Mouse (Mus musculus): ENCODE results near the gene Fam53b. TPM values are rescaled to one million over a fixed set of nuclear protein-coding genes. Genes with fewer than 3 reads are reported as not detected.

Fam53b gene
- polyA plus RNA-seq, 1 experiment from 2014 or later, result 25.7 TPM

DNA sequence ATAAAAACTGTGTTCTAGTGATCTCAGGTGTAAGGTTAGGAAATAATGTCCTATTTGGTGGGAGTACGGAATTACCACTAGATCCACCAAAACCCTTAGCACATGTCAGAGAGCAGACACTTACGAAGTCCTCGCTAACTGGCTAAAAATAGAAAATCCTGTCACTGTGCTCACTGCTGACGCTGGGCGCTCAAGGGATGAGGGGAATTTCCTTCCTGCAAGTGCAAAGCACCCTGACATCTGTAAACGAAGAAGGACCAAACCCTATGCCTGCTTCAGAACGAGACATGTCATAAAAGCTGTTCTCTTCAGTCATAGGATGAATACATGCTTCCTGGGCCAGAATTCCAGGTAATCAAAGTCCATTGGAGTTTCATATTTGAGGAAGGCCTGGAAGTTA is 27.7 kb downstream of the Fam53b start:
- H3K4me2 ChIP-seq, result no peak overlapping the region
- no peak overlapping the region for H3K4me3 ChIP-seq
- no peaks in the 10 kb centered on the region for H3K9me3 ChIP-seq
- H3K36me3 ChIP-seq, result no peaks in the 10 kb centered on the region
- WGBS, result 61% methylated on average over 7 of the region's 7 CpGs
- peaks cover 28% of the 10 kb centered on the region for H3K4me1 ChIP-seq
- no peak for ATAC-seq (ENCODE audit: insufficient number of reproducible peaks, insufficient read depth, low FRiP score, low TSS enrichment, low read depth)
- no peaks in the 10 kb centered on the region for H3K27me3 ChIP-seq
- no peak overlapping the region for H3K27ac ChIP-seq
- no peak overlapping the region for H3K9ac ChIP-seq

DNA sequence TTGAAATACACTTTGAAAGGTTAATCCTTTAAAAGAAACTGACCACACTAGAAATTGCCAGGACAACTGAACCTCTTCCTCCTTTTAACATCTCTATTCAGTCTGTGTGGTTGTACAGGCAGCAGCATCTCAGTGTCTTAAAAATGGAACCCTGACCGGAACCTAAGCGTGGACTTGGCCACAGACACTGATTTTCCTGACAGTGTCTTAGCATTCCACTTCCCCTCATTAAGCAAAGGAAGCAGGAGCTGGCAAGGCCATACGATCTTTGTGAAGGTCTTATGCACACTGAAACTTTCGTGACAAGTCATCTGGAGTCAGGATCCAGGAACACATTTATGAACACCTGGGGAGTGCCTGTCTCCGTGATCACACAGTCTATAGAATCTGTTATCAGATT is 29.6 kb downstream of the Fam53b start:
- no peaks in the 10 kb centered on the region for H3K27me3 ChIP-seq
- no peak overlapping the region for H3K4me2 ChIP-seq
- WGBS, result 81% methylated on average over 5 of the region's 5 CpGs
- peaks cover 27% of the 10 kb centered on the region for H3K4me1 ChIP-seq
- peaks cover under 1% of the 10 kb centered on the region; the same call in 1 of the 2 replicates for H3K36me3 ChIP-seq
- H3K9ac ChIP-seq, result no peak overlapping the region
- ATAC-seq (ENCODE audit: insufficient number of reproducible peaks, insufficient read depth, low FRiP score, low TSS enrichment, low read depth), result no peak
- no peaks in the 10 kb centered on the region for H3K9me3 ChIP-seq
- no peak overlapping the region for H3K4me3 ChIP-seq
- H3K27ac ChIP-seq, result no peak overlapping the region

DNA sequence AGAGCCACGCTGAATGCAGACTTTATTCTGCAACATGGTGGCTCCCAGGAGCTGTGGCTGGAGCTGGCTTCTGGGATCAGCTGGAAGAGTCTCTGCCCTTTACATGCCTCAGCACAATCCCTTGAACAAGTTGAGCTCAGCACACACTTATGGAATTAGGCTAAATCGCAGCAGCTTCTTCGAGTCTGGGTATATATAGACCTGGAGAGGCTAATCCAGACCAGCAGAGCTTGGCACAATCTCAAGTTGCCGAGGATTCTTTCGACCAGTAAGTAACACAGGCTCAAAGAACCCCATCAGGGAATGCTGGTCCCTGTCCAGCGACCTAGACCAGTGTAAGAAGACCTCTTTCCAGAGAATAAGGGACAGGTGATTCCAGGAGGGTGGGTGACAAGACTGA is 31.8 kb downstream of the Fam53b start:
- Histone ChIP-seq H3K36me3 (peaks cover 22% of the 10 kb centered on the region), H3K4me2 (peak overlapping the region; percentile 11; the same call in 1 of the 2 replicates), H3K9me3 (no peaks in the 10 kb centered on the region), H3K9ac (no peak overlapping the region), H3K4me1 (peaks cover 30% of the 10 kb centered on the region), H3K27ac (peak overlapping the region; percentile 62), H3K4me3 (no peak overlapping the region), H3K27me3 (no peaks in the 10 kb centered on the region)
- ATAC-seq (ENCODE audit: insufficient number of reproducible peaks, insufficient read depth, low FRiP score, low TSS enrichment, low read depth), result no peak
- 45% methylated on average over 6 of the region's 6 CpGs for whole genome bisulfite sequencing

DNA sequence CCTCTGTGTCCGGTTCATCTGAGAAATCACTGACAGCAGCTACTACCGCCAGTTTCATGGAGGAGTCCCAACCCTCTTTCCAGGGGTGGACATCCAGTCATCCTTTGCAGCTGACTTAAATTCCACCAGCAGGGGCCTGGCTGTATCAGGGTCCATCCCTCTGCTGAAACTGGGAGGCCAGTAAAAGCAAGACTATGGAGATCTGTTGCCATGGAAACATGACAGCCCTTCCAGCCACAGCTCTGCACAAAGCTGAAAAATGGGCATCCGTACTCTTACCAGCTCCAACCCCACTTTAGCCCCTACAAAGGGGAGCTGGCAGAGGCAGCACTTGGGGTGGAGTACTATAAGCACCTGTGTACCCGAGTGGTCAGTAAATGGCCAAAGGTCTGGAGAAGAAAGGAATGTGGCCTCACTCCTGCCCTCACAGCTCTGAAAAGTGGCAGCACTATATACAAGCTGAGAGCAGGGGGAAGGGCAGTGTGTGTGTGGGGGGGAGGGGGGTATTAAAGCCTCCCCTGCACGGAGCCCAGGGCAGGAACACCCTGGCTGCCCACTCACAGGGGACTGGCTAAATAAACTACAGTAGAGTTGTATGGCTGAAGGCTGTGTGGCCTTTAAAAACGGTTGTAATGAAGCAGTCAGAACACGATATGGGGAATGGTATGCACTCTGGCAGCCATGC is 32.4 kb downstream of the Fam53b start:
- 37% methylated on average over 7 of the region's 7 CpGs for WGBS
- no peaks in the 10 kb centered on the region for H3K9me3 ChIP-seq
- no peaks in the 10 kb centered on the region for H3K27me3 ChIP-seq
- ATAC-seq (ENCODE audit: insufficient number of reproducible peaks, insufficient read depth, low FRiP score, low TSS enrichment, low read depth), result no peak
- H3K9ac ChIP-seq, result no peak overlapping the region
- H3K27ac ChIP-seq, result peak overlapping the region; percentile 62
- H3K36me3 ChIP-seq, result peaks cover 27% of the 10 kb centered on the region
- no peak overlapping the region for H3K4me3 ChIP-seq
- H3K4me1 ChIP-seq, result peaks cover 30% of the 10 kb centered on the region
- H3K4me2 ChIP-seq, result peak overlapping the region; percentile 11; the same call in 1 of the 2 replicates

DNA sequence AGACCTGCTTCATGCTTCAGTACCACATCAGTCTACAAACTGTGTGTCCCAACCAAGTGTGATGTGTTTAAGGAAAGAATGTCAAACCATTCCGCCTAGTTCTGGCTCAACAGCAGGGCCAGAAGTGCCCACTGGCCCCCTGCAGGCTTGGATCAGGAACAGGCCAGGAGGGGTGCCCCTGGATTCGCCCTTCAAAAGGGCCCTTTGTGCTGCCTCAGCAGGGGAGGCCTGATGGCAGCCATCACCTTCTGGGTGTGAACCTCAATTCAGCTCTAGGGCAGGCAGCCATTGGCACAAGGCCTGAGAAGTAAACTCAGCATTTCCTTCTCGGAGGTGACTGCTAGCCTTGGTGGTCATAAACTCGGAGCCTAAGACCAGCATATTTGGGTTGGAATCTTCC is 33.1 kb downstream of the Fam53b start:
- WGBS, result 53% methylated on average over 4 of the region's 4 CpGs
- peak; percentile 22; the same call in 1 of the 2 replicates for ATAC-seq (ENCODE audit: insufficient number of reproducible peaks, insufficient read depth, low FRiP score, low TSS enrichment, low read depth)
- no peaks in the 10 kb centered on the region for H3K9me3 ChIP-seq
- peaks cover 33% of the 10 kb centered on the region for H3K36me3 ChIP-seq
- H3K27me3 ChIP-seq, result no peaks in the 10 kb centered on the region
- peak overlapping the region; percentile 62; the same call in 1 of the 2 replicates for H3K27ac ChIP-seq
- H3K4me3 ChIP-seq, result no peak overlapping the region
- H3K4me2 ChIP-seq, result no peak overlapping the region
- H3K4me1 ChIP-seq, result peaks cover 29% of the 10 kb centered on the region
- no peak overlapping the region for H3K9ac ChIP-seq

DNA sequence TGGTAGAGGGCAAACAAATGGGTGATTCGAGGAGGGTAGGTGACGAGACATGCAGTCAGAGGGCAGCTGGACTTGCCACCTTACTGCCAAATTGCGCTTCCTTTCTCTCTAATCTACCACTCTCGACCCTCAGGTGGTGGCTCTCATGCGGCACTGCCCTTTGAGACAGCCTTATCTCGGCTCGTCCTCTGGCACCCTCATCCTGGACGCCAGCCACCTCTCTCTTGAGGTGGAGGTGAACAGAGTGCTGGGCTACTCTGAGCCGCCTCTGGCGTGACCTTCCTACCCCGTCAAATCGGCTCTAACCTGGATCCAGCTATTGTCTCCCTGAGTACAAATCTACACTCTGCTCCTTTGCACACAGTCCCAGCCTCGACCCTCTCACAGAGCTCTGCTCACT is 35.1 kb downstream of the Fam53b start:
- Histone ChIP-seq H3K9ac (no peak overlapping the region), H3K4me3 (no peak overlapping the region), H3K36me3 (peaks cover 43% of the 10 kb centered on the region), H3K4me1 (peaks cover 41% of the 10 kb centered on the region), H3K27me3 (no peaks in the 10 kb centered on the region), H3K4me2 (no peak overlapping the region), H3K27ac (no peak overlapping the region), H3K9me3 (no peaks in the 10 kb centered on the region)
- 89% methylated on average over 13 of the region's 13 CpGs for WGBS
- ATAC-seq (ENCODE audit: insufficient number of reproducible peaks, insufficient read depth, low FRiP score, low TSS enrichment, low read depth), result no peak

DNA sequence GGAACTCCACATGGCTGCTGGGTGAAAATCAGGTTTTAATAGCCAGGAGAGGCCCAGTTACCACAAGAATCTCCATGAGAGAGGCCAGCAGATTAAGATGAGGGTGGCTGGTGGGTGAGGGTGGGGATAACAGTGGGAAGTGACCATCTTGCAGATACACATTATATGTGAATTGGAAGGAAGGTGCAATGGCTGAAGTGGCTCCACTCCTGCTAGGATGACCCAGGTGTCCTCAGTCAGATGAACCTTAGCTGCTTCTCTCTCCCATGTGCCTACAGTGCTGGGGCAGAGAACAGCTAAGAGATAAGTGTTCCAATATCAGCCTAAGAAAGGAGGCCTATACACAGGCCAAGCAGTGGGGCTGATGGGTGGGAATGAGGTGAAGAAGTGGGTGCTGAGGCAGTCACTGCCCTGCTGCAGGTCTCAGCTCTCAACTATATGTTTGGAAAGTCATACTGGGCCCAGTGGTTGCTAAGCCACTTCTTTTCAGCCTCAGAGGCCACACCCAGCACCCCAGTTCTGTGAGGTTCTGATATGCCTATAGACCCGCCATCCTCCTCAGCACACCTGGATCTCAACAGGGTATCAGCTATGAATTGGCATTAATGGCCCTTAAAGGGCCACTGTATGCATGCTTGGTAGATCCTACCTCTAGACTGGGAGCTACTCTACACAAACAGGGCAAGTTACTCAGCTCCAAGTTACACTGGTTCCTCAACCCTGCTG is 35.8 kb downstream of the Fam53b start:
- no peaks in the 10 kb centered on the region for H3K27me3 ChIP-seq
- H3K9me3 ChIP-seq, result no peaks in the 10 kb centered on the region
- no peak overlapping the region for H3K4me3 ChIP-seq
- no peak overlapping the region for H3K9ac ChIP-seq
- H3K27ac ChIP-seq, result no peak overlapping the region
- H3K4me2 ChIP-seq, result no peak overlapping the region
- WGBS, result 89% methylated on average over 1 of the region's 1 CpGs
- H3K36me3 ChIP-seq, result peaks cover 45% of the 10 kb centered on the region
- peaks cover 41% of the 10 kb centered on the region for H3K4me1 ChIP-seq
- ATAC-seq (ENCODE audit: insufficient number of reproducible peaks, insufficient read depth, low FRiP score, low TSS enrichment, low read depth), result no peak

DNA sequence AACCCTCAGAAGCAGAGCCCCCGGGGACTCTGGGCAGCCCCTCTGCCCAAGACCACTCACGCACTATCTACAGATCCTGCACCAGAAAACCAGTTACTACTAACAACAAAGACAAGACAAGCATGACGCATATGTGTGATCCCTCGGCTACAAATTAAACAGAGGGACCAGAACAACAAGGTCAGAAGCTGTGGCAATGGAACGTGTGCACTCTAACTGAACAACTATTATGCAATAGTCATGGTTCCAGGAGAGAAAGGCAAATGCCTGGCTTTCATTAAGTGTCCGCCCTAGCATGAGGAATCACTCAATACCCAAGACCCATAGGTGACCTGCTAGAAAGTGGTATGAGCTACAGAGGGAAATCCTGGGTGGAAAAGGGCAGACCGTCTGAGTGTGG is 36.6 kb downstream of the Fam53b start:
- Histone ChIP-seq H3K9ac (0 out of 2 replicates have a peak overlapping the region, but pooled peaks have one; percentile 36), H3K36me3 (peaks cover 49% of the 10 kb centered on the region), H3K27ac (no peak overlapping the region; the same call in 1 of the 2 replicates), H3K4me3 (no peak overlapping the region), H3K4me2 (no peak overlapping the region), H3K9me3 (no peaks in the 10 kb centered on the region), H3K27me3 (no peaks in the 10 kb centered on the region), H3K4me1 (peaks cover 43% of the 10 kb centered on the region)
- 69% methylated on average over 7 of the region's 7 CpGs for WGBS
- no peak for ATAC-seq (ENCODE audit: insufficient number of reproducible peaks, insufficient read depth, low FRiP score, low TSS enrichment, low read depth)

DNA sequence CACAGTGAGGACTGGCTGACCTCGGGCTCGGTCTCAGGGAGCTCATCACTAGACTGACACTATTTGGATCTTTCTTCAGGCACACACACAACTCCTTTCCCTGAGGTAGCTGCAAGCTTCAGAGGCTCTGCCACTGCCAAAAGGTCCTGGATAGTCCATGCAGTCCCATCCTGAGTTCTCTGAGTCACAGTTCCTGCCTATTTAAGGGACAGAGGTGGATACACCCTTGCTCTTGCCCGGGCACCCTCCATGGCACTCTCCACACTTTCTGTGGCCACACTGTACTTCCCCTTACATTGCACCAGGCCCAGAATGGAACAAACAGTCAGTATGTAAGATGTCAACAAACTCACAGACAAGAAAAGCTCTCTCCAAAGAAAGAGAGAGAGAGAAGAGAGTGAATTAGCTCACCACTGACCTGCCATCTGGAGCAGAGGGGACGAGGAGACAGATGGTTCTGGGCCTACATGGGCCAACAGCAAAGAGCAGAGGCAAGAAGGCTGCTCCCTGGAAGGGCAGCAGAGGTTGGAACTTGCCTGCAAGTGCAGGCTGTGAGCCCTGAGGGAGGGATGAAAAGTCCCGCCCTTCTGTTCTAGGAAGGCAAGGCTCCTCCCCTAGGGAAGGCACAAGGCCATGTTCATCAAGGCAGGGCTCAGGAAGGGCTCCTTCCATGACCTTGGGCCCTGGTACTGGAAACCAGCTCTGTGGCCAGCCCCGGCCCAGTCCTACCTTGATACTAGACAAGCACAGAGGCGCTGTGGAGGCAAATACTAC is 37.2 kb downstream of the Fam53b start:
- ATAC-seq (ENCODE audit: insufficient number of reproducible peaks, insufficient read depth, low FRiP score, low TSS enrichment, low read depth), result no peak
- WGBS, result 81% methylated on average over 7 of the region's 7 CpGs
- no peak overlapping the region for H3K27ac ChIP-seq

DNA sequence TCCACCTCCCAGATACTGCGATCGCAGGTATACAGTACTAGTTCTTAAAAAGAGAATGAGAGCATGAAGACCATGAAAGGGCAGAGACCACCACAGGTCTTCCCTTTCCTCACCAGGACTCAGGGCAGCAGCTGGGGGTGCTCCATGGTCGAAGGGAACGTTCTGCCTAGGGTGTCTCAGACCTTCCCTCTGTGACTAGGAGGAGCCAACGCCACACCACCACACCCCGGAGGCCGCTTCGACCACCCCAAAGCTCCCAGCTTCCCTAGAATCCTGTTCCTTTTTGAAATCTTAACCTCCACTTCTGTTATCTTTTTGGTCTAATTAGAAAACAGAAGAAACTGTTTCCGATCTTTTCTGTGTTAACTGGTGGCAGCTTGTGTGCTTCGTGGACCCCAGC is 37.8 kb downstream of the Fam53b start:
- Histone ChIP-seq H3K9ac (no peak overlapping the region), H3K27ac (no peak overlapping the region), H3K4me3 (no peak overlapping the region), H3K27me3 (no peaks in the 10 kb centered on the region), H3K36me3 (peaks cover 49% of the 10 kb centered on the region), H3K4me2 (no peak overlapping the region), H3K4me1 (peaks cover 37% of the 10 kb centered on the region), H3K9me3 (no peaks in the 10 kb centered on the region)
- no peak for ATAC-seq (ENCODE audit: insufficient number of reproducible peaks, insufficient read depth, low FRiP score, low TSS enrichment, low read depth)
- WGBS, result 91% methylated on average over 10 of the region's 10 CpGs

More for the DNA sequence above, 37.2 kb downstream of the Fam53b start:
- peaks cover 43% of the 10 kb centered on the region for H3K4me1 ChIP-seq
- no peak overlapping the region for H3K4me3 ChIP-seq
- no peaks in the 10 kb centered on the region for H3K27me3 ChIP-seq
- H3K9ac ChIP-seq, result peak overlapping the region; percentile 36; the same call in 1 of the 2 replicates
- peaks cover 49% of the 10 kb centered on the region for H3K36me3 ChIP-seq
- H3K4me2 ChIP-seq, result no peak overlapping the region
- no peaks in the 10 kb centered on the region for H3K9me3 ChIP-seq

DNA sequence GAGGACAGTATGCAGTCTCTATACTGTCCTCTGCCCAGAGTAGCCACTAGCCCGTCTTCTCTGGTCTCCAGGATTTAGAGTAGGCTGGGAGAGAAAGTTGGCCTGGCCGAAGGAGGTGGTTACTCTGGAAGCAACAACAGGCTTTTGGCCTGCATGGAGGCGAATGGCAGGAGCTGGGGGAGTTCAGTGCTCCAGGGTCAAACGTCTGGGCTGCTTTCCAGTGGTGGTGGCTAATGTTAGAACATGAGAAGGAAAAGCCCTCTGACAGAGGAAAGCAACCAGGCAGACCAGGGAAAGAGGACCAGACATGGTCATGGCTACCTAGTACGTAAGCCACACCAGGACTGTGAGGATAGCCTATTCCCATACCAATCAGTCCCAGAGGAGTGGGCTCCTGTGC is 38.4 kb downstream of the Fam53b start:
- Histone ChIP-seq H3K27ac (no peak overlapping the region), H3K27me3 (no peaks in the 10 kb centered on the region), H3K4me2 (no peak overlapping the region), H3K4me1 (peaks cover 32% of the 10 kb centered on the region), H3K4me3 (no peak overlapping the region), H3K9ac (no peak overlapping the region), H3K36me3 (peaks cover 55% of the 10 kb centered on the region), H3K9me3 (no peaks in the 10 kb centered on the region)
- WGBS, result 95% methylated on average over 5 of the region's 5 CpGs
- ATAC-seq (ENCODE audit: insufficient number of reproducible peaks, insufficient read depth, low FRiP score, low TSS enrichment, low read depth), result no peak

Measured in embryonic facial prominence, embryonic 13.5 days (tissue).